In genomic region chr3:51953927-51954326, GRCm38 (mm10) we compare ENCODE assay signal across 17 mouse cellular contexts.
"Had no signal": no experiment of that assay in that cellular context is flagged by ENCODE, and none has a peak within 500 bp of the region (broad histone marks: within the 10 kb centered on the region; RNA-seq: fewer than 3 reads in every experiment).

No protein-coding gene starts in this region.

- ATAC-seq: liver, embryonic 12.5 days; midbrain, embryonic 13.5 days had no signal

- DNase-seq: kidney, adult 9 months; kidney, postnatal 14 days; kidney, postnatal 4 days; left cerebral cortex, postnatal 4 days; lung, adult 18-20 months; lung, postnatal 36 days; thymus, adult 18-20 months; thymus, postnatal 36 days had no signal

- H3K27ac ChIP-seq: limb, embryonic 12.5 days; limb, embryonic 15.5 days; liver, embryonic 12.5 days; liver, embryonic 15.5 days had no signal

- H3K9ac ChIP-seq: limb, embryonic 12.5 days; limb, embryonic 15.5 days; liver, embryonic 12.5 days; liver, embryonic 15.5 days; lung, embryonic 15.5 days; midbrain, embryonic 13.5 days had no signal

- H3K27me3 ChIP-seq: limb, embryonic 12.5 days; limb, embryonic 15.5 days; liver, embryonic 12.5 days; liver, embryonic 15.5 days; lung, embryonic 15.5 days; midbrain, embryonic 13.5 days had no signal

- H3K9me3 ChIP-seq: limb, embryonic 12.5 days; limb, embryonic 15.5 days; liver, embryonic 12.5 days; liver, embryonic 15.5 days; lung, embryonic 15.5 days; megakaryocyte, embryonic 14.5 days; midbrain, embryonic 10.5 days; midbrain, embryonic 13.5 days had no signal

- H3K36me3 ChIP-seq: limb, embryonic 12.5 days; limb, embryonic 15.5 days; liver, embryonic 12.5 days; liver, embryonic 15.5 days; lung, embryonic 15.5 days; midbrain, embryonic 10.5 days; midbrain, embryonic 13.5 days had no signal

- H3K4me3 ChIP-seq: limb, embryonic 12.5 days; limb, embryonic 15.5 days; liver, embryonic 12.5 days; liver, embryonic 15.5 days; megakaryocyte, embryonic 14.5 days; midbrain, embryonic 10.5 days; midbrain, embryonic 13.5 days; myocyte had no signal

- H3K4me2 ChIP-seq: limb, embryonic 12.5 days; limb, embryonic 15.5 days; liver, embryonic 12.5 days; liver, embryonic 15.5 days had no signal

- H3K4me1 ChIP-seq: liver, embryonic 15.5 days had no signal
